Mouse (Mus musculus) midbrain, embryonic 11.5 days (tissue): Measurements from ENCODE around the gene Atxn1. TPM values are rescaled to one million over a fixed set of nuclear protein-coding genes. Genes with fewer than 3 reads are reported as not detected.

Source experiments
- ATAC-seq: fragments of 200-750 bp; cut with Nextera tagmentation; 2 replicates; pipeline ENCODE4 v1.8.0; 2017; ENCODE audit warnings: moderate TSS enrichment, moderate library complexity; ENCODE audit not compliant: low FRiP score
- DNase-seq: peaks from one replicate; pipeline ENCODE4 v3.0.0; 2015; ENCODE audit warnings: low spot score; ENCODE audit errors: missing footprints
- H3K27ac ChIP-seq: fragments of 300-500 bp; sonication (generic); 2 replicates; pipeline ENCODE4 v1.5.1; 2014; ENCODE audit warnings: low read depth, low read length
- H3K27me3 ChIP-seq: fragments of 300-500 bp; sonication (generic); 2 replicates; pipeline ENCODE4 v1.6.1; 2014; ENCODE audit warnings: mild to moderate bottlenecking, low read length, moderate library complexity, mixed read lengths; ENCODE audit not compliant: control insufficient read depth, insufficient read depth
- H3K36me3 ChIP-seq: fragments of 300-500 bp; sonication (generic); 2 replicates; pipeline ENCODE4 v1.6.1; 2014; ENCODE audit warnings: mild to moderate bottlenecking, low read length, moderate library complexity, mixed read lengths; ENCODE audit not compliant: control insufficient read depth, insufficient read depth
- H3K4me1 ChIP-seq: fragments of 300-500 bp; sonication (generic); 2 replicates; pipeline ENCODE4 v1.6.1; 2014; ENCODE audit warnings: low read length; ENCODE audit not compliant: control insufficient read depth, insufficient read depth
- H3K4me2 ChIP-seq: fragments of 300-500 bp; sonication (generic); 2 replicates; pipeline ENCODE4 v1.6.1; 2014; ENCODE audit warnings: mild to moderate bottlenecking, moderate library complexity
- H3K4me3 ChIP-seq: fragments of 300-500 bp; sonication (generic); 2 replicates; pipeline ENCODE4 v1.5.1; 2014; ENCODE audit warnings: low read depth, low read length
- H3K9ac ChIP-seq: fragments of 300-500 bp; sonication (generic); 2 replicates; pipeline ENCODE4 v1.6.1; 2014; ENCODE audit warnings: low read length
- H3K9me3 ChIP-seq: fragments of 300-500 bp; sonication (generic); 2 replicates; pipeline ENCODE4 v1.6.1; 2016; ENCODE audit warnings: low read length; ENCODE audit not compliant: control insufficient read depth
- WGBS: fragments of 180-500 bp; shearing (Covaris S2); extraction: QIAGEN DNeasy Blood & Tissue Kit; methylation state at CpG from one replicate; pipeline ENCODE4 v1.1.7; 2014; 5-methylcytosine and 5-hydroxymethylcytosine counted together
- polyA plus RNA-seq: library from polyadenylated mRNA; unstranded; fragments of >200 nt; fragmentation: Nextera tagmentation; extraction: Ambion mirVana; gene quantifications from 2 replicates; pipeline ENCODE4 v1.2.1, GENCODE M21; 2014

Gene Atxn1
- polyA plus RNA-seq, 1 experiment from 2014 or later: 1.7 TPM

DNA sequence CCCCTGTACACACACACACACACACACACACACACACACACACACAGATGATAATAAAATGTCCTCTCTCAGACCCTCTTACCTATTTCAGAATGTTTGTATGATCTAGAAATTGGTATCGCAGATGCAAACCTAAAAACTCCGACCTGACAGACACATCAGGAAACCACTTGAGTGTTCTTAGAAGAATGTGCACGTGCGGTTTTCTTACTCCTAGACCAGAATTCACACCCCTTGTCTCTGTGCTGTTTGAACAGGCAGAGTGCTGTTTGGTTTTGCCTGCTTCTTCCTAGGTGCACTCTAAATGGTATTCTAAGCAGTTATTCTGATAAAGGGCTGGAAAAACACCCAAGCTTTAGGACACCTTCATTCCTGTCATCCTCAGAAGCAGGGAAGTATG, 271.7 kb downstream of the Atxn1 start:
- Histone ChIP-seq H3K9ac (no peak overlapping the region), H3K4me1 (no peaks in the 10 kb centered on the region), H3K4me3 (no peak overlapping the region), H3K4me2 (no peak overlapping the region), H3K27me3 (no peaks in the 10 kb centered on the region), H3K27ac (no peak overlapping the region), H3K9me3 (peaks cover 3% of the 10 kb centered on the region; the same call in 1 of the 2 replicates), H3K36me3 (no peaks in the 10 kb centered on the region)
- ATAC-seq: no peak
- no peak for DNase-seq
- WGBS: 89% methylated on average over 4 of the region's 4 CpGs

DNA sequence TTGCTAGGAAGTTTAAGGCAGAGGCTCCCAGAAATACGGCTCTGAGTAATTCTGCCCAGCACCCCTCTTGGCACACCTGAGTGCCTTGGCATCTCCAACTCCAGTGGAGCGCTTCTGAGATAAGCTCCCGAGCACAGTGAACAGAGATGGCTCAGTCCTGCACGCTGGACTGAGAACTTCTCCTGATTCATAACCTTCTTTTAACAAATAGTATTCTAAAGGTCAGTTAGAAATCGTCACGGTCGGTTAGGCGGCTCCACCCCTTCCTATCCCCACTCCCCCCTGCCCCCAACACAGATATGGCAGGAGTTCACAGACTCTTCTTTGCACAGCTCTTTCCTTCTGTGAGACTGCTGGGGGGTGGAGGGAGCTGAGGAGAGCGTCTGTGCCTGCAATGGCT, 272.4 kb downstream of the Atxn1 start:
- no peaks in the 10 kb centered on the region for H3K27me3 ChIP-seq
- WGBS: 73% methylated on average over 9 of the region's 9 CpGs
- H3K9ac ChIP-seq: no peak overlapping the region

GRCm38 (mm10) chr13:45690426-45690825, 274.4 kb downstream of the Atxn1 start:
- Histone ChIP-seq H3K4me2 (no peak overlapping the region), H3K9ac (no peak overlapping the region), H3K27me3 (no peaks in the 10 kb centered on the region), H3K36me3 (no peaks in the 10 kb centered on the region), H3K4me3 (no peak overlapping the region), H3K27ac (no peak overlapping the region), H3K4me1 (no peaks in the 10 kb centered on the region), H3K9me3 (no peaks in the 10 kb centered on the region)
- ATAC-seq: no peak
- no peak for DNase-seq
- WGBS: 81% methylated on average over 1 of the region's 1 CpGs

More for the DNA sequence above, 272.4 kb downstream of the Atxn1 start:
- no peak overlapping the region for H3K27ac ChIP-seq
- H3K9me3 ChIP-seq: peaks cover 3% of the 10 kb centered on the region; the same call in 1 of the 2 replicates
- no peak overlapping the region for H3K4me2 ChIP-seq
- no peaks in the 10 kb centered on the region for H3K4me1 ChIP-seq
- DNase-seq (no peak), ATAC-seq (no peak)
- no peaks in the 10 kb centered on the region for H3K36me3 ChIP-seq
- no peak overlapping the region for H3K4me3 ChIP-seq

DNA sequence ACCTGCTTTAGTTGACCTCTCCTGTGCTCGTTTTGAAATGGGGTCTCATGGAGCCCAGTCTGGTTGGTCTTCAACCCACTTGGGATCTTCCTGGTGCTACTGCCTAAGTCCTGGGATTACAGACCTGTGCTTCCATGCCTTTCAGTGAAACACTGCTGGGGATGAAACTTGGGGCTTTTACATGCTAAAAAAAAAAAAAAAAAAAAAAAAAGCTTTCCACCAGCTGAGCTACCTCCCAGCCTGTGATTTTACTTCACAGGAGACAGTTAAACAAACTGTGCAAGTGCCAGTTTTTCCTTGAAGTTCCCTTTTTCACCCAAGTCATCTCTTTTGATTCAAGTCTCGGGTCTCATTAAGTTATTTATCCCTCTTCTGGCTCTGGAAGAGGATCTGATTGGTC, 275.9 kb downstream of the Atxn1 start:
- H3K4me1 ChIP-seq: no peaks in the 10 kb centered on the region
- no peak for ATAC-seq
- no peak overlapping the region for H3K4me3 ChIP-seq
- H3K27ac ChIP-seq: no peak overlapping the region
- H3K4me2 ChIP-seq: no peak overlapping the region
- H3K9ac ChIP-seq: no peak overlapping the region
- no peak for DNase-seq
- H3K36me3 ChIP-seq: no peaks in the 10 kb centered on the region
- no peaks in the 10 kb centered on the region for H3K9me3 ChIP-seq
- no peaks in the 10 kb centered on the region for H3K27me3 ChIP-seq
- WGBS: 71% methylated on average over 2 of the region's 2 CpGs

DNA sequence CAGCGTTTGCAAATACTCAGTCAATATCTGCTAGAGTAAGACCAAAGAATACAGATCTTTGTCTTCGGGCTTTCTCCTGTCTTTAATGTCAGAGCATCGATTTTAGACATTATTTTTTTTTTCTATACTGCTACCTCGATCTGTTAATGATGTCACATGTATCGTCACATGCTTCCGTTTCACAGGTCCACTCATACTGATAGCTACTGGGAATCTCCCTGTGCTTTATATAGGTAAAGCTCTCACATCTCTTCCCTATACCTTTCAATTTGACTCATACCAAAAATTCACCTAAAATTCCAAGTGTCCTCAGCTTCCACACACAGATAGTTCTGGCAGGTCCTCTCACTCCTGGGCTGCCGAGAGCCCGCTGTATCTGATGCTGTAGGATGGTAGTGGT, 277.2 kb downstream of the Atxn1 start:
- Histone ChIP-seq H3K27me3 (no peaks in the 10 kb centered on the region), H3K9ac (no peak overlapping the region), H3K4me3 (no peak overlapping the region), H3K27ac (no peak overlapping the region), H3K4me1 (no peaks in the 10 kb centered on the region), H3K4me2 (no peak overlapping the region), H3K9me3 (no peaks in the 10 kb centered on the region), H3K36me3 (no peaks in the 10 kb centered on the region)
- DNase-seq: no peak
- no peak for ATAC-seq
- 93% methylated on average over 8 of the region's 8 CpGs for WGBS

- Histone ChIP-seq H3K36me3 (no peaks in the 10 kb centered on the region), H3K27ac (no peak overlapping the region), H3K4me3 (no peak overlapping the region), H3K27me3 (no peaks in the 10 kb centered on the region), H3K9ac (no peak overlapping the region), H3K4me1 (no peaks in the 10 kb centered on the region), H3K4me2 (no peak overlapping the region), H3K9me3 (no peaks in the 10 kb centered on the region)
- 53% methylated on average over 3 of the region's 3 CpGs for WGBS
- ATAC-seq: no peak
- DNase-seq: no peak
These were observed 278.6 kb downstream of the Atxn1 start for GRCm38 (mm10) chr13:45686309-45686582.

- Histone ChIP-seq H3K9me3 (no peaks in the 10 kb centered on the region), H3K27me3 (no peaks in the 10 kb centered on the region), H3K27ac (no peak overlapping the region), H3K9ac (no peak overlapping the region), H3K4me3 (no peak overlapping the region), H3K4me2 (no peak overlapping the region), H3K4me1 (no peaks in the 10 kb centered on the region), H3K36me3 (no peaks in the 10 kb centered on the region)
- 81% methylated on average over 7 of the region's 7 CpGs for WGBS
- peak; percentile 65 for DNase-seq
- no peak for ATAC-seq
These were observed 279.1 kb downstream of the Atxn1 start for GRCm38 (mm10) chr13:45685575-45686308.

DNA sequence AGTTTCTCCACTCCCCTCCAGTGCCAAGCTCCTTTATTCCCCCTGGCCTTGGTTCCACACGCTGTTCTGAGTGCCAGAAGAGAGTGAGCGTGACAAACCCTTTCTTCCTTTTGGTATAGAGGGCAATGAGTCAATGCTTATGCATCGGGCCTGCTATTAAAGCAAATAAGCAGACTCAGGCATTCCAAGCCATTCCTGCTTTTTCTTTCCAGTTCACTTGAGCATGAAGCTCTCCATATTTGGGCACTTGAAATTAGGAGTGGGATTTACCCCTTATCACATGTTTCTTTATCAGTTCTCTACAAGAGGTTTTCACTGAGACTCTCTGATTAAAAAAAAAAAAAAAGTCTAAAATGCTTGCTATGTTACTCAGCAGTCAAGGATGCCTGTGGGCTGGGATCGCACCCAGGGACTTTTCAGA, 279.9 kb downstream of the Atxn1 start:
- H3K27ac ChIP-seq: no peak overlapping the region
- 77% methylated on average over 4 of the region's 4 CpGs for WGBS
- no peaks in the 10 kb centered on the region for H3K4me1 ChIP-seq
- ATAC-seq (no peak), DNase-seq (no peak)
- no peaks in the 10 kb centered on the region for H3K36me3 ChIP-seq
- no peaks in the 10 kb centered on the region for H3K27me3 ChIP-seq
- no peaks in the 10 kb centered on the region for H3K9me3 ChIP-seq
- H3K9ac ChIP-seq: no peak overlapping the region
- no peak overlapping the region for H3K4me3 ChIP-seq
- H3K4me2 ChIP-seq: no peak overlapping the region

DNA sequence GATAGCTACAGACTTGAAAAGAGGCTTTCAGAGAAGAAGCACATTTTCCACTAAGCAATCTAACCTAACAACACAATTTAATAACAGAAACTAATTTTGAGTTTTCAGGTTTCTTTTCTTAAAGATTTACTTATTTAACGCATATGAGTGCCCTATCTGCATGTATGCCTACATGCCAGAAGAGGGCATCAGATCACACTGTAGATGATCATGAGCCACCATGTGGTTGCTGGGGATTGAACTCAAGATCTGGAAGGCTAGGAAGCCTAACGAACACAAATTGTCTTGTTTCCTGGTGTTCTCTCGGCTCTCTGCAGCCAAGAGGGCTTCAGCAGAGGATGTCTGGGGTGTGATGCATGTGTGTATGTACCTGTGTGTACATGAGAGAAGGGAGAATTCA, 280.8 kb downstream of the Atxn1 start:
- WGBS: 84% methylated on average over 3 of the region's 3 CpGs
- H3K4me1 ChIP-seq: no peaks in the 10 kb centered on the region
- no peak overlapping the region for H3K4me2 ChIP-seq
- H3K27ac ChIP-seq: no peak overlapping the region
- ATAC-seq (no peak), DNase-seq (peak; percentile 37)
- no peaks in the 10 kb centered on the region for H3K9me3 ChIP-seq
- H3K4me3 ChIP-seq: no peak overlapping the region
- no peaks in the 10 kb centered on the region for H3K36me3 ChIP-seq
- no peaks in the 10 kb centered on the region for H3K27me3 ChIP-seq
- no peak overlapping the region for H3K9ac ChIP-seq
